Mouse (Mus musculus) cerebellum, postnatal 36 days (tissue): ENCODE results near the gene Setd4.

ENCODE experiments used
- DNase-seq, 2 experiments: peaks; one replicate each; pipeline ENCODE4 v3.0.0; 2021 to 2022; ENCODE audit warnings: mixed read lengths in 2 of 2

Setd4 gene

DNA sequence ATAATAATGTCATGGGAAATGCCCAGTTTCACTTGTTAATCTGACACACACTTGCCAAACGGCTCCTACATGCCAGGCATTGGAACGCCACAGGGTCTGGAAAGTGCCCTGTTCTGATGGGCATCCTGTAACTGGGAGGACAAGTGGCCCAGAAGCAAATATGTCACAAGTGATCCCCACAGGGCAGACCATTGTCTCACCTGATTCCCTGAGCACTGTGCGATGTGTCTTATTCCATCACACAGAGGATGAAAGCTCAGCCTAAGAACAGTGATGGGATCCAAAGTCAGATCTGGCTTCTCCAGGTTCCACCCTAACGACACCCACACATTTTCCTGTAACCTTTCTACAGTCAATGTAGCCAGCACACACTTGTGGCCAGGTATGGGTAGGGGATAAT lies 58.9 kb downstream of the Setd4 start:
- no peak for DNase-seq

DNA sequence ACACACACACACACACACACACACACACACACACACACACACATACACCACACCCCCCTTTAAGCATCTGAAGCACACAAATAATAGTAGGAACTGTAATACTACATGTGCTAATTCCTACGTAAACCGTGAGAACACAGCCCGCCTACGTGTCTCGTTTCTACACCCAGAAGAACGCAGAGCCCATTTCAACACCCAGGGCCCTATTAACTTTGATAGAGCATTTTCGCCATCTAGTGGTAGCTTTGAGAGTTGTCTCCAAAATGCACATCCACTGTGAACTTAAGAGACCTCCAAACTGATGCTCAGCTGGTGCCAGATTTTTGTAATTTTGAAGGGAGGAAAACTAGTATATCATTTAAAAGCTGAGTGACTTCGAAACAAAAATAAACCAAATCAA lies 60.2 kb downstream of the Setd4 start:
- DNase-seq, result peak; percentile 18 to 55

DNA sequence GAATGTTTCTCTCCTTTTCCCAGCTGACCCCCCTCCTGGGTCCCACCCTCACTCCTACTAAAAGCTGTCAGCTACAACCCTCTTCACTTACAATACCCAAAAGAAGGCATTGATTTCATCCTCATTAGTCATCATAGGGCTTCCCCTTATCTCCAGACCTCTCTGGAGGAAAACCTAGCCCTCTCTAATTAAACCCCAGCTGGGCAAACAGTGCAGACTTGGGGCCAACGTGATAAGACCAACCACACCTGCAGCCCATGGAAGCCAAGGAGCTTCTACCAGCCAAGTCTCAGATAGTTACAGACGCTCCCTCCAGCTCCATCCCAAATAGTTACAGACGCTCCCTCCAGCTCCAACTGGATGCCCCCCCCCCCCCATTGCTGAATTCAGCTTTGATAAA lies 64.0 kb downstream of the Setd4 start:
- DNase-seq, result no peak

DNA sequence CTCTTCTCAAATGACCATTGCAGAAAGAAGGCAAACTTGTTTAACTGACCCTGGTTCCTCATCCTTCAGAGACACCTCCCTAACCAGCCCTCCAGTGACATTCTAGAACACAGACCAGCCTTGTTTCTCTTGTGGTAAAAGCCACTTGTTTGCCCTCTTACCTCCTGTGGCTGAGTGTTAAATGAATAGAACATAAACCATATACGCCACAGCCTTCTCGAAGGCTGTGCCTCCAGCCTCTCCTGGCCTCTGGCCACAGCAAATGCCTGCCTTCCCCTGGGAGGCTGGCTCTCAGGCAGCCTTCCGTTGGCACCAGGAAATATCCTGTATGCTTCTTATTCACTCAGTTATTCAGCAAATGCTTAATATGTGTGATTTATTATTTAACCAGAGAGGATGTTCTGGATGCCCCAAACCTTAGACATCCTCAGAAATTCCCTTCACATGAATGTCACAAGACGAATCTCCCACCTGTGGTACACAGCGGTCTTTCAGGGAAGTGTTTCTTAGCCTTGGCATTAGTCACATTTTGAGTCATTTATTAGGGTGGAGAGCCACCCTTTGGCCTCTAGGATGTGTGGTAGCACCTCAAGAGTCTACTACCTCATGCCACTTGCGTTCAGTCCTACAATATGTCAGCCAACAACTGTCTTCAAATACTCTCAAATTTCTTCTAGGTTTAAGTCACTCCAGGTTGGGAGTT lies 68.6 kb downstream of the Setd4 start:
- no peak for DNase-seq
